Mouse (Mus musculus) heart, postnatal 36 days (tissue): ENCODE results near the gene Gm20518. TPM values are rescaled to one million over a fixed set of nuclear protein-coding genes. Genes with fewer than 3 reads are reported as not detected.

Experiments
- DNase-seq, 2 experiments: peaks; one replicate each; pipeline ENCODE4 v3.0.0; 2021 to 2022
- intact Hi-C: fragments of 180-260 bp; cut with DNase I; formaldehyde crosslinking; loops from one replicate; pipeline ENCODE4 v1.15.1; 2025
- total RNA-seq, 2 experiments: library from RNA; stranded (reverse); gene quantifications; 2 replicates each; pipeline ENCODE4 v1.2.3; 2021

The Gm20518 gene
- total RNA-seq, 2 experiments from 2014 or later = 0.16 to 0.17 TPM

DNA sequence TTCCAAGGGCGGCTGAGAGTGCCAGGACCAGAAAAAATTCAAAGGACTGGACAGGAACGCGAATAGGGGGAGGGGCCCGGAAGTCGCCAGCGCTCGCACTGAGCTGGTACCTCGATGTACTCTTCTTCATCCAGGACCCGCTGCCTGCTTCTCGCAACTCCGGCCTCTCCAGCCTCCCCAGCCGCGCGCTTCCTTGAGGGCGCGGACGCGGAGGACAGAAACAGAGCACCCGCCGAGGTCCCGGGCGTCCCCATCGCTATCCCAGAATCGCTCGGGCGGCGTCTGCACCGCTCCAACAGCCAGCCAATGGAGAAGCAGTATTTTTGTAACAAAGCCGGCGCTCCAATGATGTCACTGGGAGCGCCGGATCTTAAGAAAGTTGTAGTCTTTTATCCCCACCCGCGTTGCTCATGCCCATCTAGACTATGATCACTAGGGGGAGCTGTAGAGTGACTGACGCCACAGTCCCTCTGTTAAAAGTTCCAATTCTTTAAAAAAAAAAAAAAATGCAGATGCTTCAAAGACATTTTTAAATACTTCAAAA lies 19.7 kb upstream of the Gm20518 start, which contains the start of gene Ess2:
Gene Ess2 (minus strand): TSS at position 297 of the 544 bp plus-strand sequence.
- DNase-seq = peak; percentile 86 to 90
- intact Hi-C loops = loop anchor here (1.0 to 2.0 kb wide), 3 partner anchors 10 to 136 kb away; no protein-coding TSS in a partner anchor

- intact Hi-C loops = no loop called here
- DNase-seq = no peak
Observed at GRCm38 (mm10) chr16:17898462-17898861, 7.0 kb upstream of the Gm20518 start, which contains the start of the genes Dgcr2 and Tssk2. Dgcr2 (minus strand) TSS chr16:17898562. Tssk2 (plus strand) TSS chr16:17898637.

- intact Hi-C loops = no loop called here
Observed at GRCm38 (mm10) chr16:17896091-17896490, 4.6 kb upstream of the Gm20518 start.

DNA sequence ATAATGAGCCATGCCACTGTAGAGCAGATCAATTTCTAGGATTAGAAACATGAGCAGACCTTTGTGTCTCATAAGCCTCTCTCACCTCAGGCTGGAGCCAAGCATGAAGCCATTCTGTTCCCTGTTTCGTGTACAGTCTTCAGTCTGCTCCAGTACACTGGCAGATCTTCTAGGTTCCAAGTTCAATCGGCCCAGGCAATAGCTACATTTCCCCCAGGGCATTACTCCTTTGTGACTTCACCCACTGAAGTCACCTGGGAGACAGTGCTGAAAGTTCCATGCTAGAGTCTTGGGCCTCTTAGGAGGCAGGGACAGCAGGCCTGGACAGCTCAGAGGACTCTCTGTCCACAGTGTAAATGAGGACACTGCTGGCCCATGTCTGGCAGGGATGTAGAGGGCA lies 2.5 kb upstream of the Gm20518 start, which contains the start of gene Tssk1:
Gene Tssk1 (plus strand): TSS at position 301 of the 400 bp plus-strand sequence.
- intact Hi-C loops = loop anchor here (2.0 kb wide), 1 partner anchor 17 kb away; the partner anchor contains the start of gene Ess2

More at GRCm38 (mm10) chr16:17896091-17896490, 4.6 kb upstream of the Gm20518 start:
- no peak for DNase-seq

GRCm38 (mm10) chr16:17892606-17893005 lies 1.1 kb upstream of the Gm20518 start:
- intact Hi-C loops = loop anchor here (2.0 kb wide), 1 partner anchor 18 kb away; the partner anchor contains the start of gene Ess2
- DNase-seq = peak; percentile 42 to 44

More for the DNA sequence above, 2.5 kb upstream of the Gm20518 start, which contains the start of gene Tssk1:
- no peak for DNase-seq

- intact Hi-C loops = no loop called here
- DNase-seq = peak; percentile 68 to 69
Observed at GRCm38 (mm10) chr16:17890917-17891566, 429 bp downstream of the Gm20518 start.

GRCm38 (mm10) chr16:17890342-17890727 lies 1.1 kb downstream of the Gm20518 start:
- intact Hi-C loops = no loop called here
- no peak for DNase-seq

GRCm38 (mm10) chr16:17889689-17890341 lies 1.7 kb downstream of the Gm20518 start:
- intact Hi-C loops = no loop called here
- no peak for DNase-seq

- no peak for DNase-seq
- intact Hi-C loops = no loop called here
Observed at GRCm38 (mm10) chr16:17884116-17884515, 7.4 kb downstream of the Gm20518 start.

GRCm38 (mm10) chr16:17882196-17882595 lies 9.3 kb downstream of the Gm20518 start:
- no peak for DNase-seq
- intact Hi-C loops = no loop called here

DNA sequence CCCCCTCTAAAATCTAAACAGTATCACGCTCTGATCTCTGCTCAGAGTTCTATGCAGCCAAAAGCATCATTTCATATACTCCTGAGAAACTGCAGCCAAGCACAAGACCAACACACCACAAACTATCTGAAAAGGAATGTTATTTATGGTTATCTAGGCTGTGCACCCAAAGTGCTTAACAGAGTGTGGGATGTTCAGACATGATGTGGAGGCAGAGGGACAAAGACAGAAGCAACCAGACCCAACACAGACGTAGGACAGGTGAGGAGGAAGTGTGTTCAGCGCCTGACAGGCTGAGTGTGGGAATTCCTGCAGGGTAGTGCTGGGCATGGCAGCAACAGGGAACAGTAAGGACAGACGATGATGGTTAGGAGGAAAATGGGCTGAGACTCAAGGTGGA lies 11.9 kb downstream of the Gm20518 start:
- DNase-seq = no peak
- intact Hi-C loops = no loop called here

DNA sequence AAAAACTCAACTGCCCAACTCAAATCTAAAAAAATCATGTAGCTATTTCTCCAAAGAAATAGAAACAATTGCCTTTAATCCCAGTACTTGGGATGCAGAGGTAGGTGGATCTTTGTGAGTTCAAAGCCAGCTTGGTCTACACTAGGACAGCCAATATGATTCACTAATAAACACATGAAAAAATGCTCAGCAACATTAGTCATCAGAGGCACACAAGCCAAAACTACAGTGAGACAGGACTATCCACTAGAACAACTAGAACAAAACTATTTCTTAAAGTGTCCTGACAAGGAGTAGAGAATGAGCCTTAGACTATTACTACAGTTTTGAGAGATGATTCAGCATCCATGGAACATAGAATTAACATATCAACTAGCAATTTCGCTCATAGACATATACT lies 15.4 kb downstream of the Gm20518 start:
- intact Hi-C loops = no loop called here
- DNase-seq = no peak

DNA sequence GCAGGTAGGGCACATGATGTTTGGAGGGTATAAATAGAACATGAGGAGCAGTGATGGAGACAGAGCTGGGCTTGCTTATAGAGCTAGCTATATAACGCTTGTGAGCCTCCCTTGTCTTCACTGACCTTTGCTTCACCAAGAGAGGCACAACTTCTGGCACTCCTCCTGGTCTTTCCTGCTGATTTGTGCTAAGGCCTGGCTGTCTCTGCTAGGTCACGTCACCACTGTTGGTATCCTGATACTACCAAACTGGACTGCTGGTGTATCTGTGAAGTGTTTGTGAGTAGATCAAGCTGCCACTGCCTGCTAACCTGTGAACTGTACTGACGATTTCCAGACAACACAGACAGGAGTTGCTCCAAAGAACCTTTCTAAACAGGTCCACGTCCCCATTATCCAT lies 16.3 kb downstream of the Gm20518 start:
- intact Hi-C loops = no loop called here
- no peak for DNase-seq

DNA sequence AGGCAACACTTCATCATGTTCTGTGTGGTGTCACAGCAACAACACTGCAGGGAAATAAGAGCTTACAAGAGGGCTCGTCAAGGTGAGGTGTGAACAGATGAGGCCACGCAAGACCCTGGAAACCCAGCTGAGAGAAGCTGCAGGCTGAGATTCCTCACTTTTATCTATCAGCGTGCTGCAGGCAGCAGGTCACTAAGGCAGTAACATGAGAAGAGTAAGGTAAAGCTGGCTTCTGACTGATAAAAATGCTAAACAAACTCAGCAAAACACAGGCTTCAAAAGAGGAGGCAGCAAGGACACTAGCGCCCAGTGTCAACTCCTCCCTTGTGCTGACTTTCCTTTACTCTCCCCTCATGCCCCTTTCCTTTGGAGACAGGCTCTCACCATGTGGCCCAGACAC lies 18.5 kb downstream of the Gm20518 start:
- intact Hi-C loops = no loop called here
- DNase-seq = no peak

DNA sequence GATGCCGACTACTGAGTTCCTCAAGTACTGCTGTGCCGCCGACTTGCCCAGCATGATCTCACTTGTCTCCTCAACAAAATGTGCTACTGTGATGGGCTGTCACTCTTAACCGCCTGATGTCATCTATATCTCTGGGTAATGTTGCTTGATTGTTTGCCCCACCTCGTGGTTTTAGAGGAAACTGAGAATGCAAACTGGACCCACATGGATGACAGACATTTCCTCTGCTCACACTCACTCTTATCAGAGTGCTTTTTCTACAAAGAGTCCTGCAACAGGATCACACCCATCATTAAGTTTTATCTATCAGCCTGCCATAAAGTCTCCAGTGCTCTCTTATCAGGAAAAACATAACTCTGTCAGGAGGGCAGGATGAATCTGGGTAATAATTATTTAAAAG lies 20.2 kb downstream of the Gm20518 start:
- intact Hi-C loops = no loop called here
- DNase-seq = no peak

DNA sequence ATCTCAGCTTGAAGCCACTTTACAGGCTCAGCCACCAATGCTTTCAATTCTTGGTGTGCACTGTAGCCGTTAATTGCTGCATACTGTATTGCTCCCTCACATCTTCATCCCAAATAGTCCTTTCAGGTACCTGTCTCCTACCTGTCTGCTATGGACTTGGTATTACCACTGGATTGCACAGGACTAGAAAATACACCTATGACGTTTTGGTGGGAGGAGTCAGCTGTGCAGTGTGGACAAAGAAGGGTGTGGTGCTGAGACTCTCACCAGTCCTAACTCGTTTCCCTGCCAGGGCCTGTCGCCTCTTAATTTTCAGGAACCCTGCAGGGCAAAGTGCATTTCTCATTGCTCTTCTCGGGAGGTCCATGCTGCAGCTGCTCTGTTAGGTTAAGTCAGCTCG lies 25.7 kb downstream of the Gm20518 start:
- intact Hi-C loops = no loop called here
- DNase-seq = no peak

GRCm38 (mm10) chr16:17865293-17865692 lies 26.2 kb downstream of the Gm20518 start:
- DNase-seq = no peak
- intact Hi-C loops = no loop called here

- DNase-seq = no peak
- intact Hi-C loops = no loop called here
Observed at GRCm38 (mm10) chr16:17858592-17858991, 32.9 kb downstream of the Gm20518 start.

- intact Hi-C loops = no loop called here
- no peak for DNase-seq
Observed at GRCm38 (mm10) chr16:17857157-17857556, 34.3 kb downstream of the Gm20518 start.

- DNase-seq = no peak
- intact Hi-C loops = no loop called here
Observed at GRCm38 (mm10) chr16:17853263-17853662, 38.2 kb downstream of the Gm20518 start.

DNA sequence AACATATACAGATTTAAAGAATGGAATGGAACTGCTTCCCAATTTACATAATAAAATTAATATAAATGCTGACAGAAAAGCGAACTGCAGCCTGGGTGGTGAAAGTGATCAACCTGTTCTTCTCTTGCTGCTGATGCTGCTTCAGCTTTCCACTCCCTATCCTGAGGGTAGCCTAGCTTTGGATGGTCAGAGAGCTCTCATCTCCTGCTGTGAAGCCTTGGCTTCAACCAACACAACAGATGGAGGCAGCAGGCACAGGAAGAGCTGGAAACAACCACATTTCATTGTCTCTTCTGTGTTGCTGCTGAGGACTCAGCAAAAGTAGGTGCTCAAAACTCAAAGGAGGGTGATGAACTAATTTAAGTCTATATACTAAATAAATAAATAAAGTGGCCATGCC lies 39.6 kb downstream of the Gm20518 start:
- intact Hi-C loops = no loop called here

More for the DNA sequence above, 39.6 kb downstream of the Gm20518 start:
- no peak for DNase-seq
